Mouse (Mus musculus): ENCODE measurements around the gene Tomm20l. TPM values are rescaled to one million over a fixed set of nuclear protein-coding genes. Genes with fewer than 3 reads are reported as not detected.
A peak's percentile ranks its signal among the peaks of the same experiment; 100 is the strongest.

Tomm20l gene
- total RNA-seq, 1 experiment, result not detected

- TF ChIP-seq ZC3H11A (IDR thresholded peaks at IDR 0.05; ENCODE audit: borderline replicate concordance, low read depth, low read length) (no peak), HCFC1 (IDR thresholded peaks at IDR 0.05; ENCODE audit: borderline replicate concordance, insufficient read depth, low read length) (no peak), CHD2 (IDR thresholded peaks at IDR 0.05; ENCODE audit: low read depth, low read length) (no peak), ZNF384 (IDR thresholded peaks at IDR 0.05; ENCODE audit: low read depth, low read length) (no peak), MAFK (IDR thresholded peaks at IDR 0.05; ENCODE audit: insufficient read depth, low read depth, low read length) (no peak)
- in situ Hi-C loops (cut with MboI; ENCODE audit: low sequenced_read_pairs in 2 of 2, unreplicated experiment in 2 of 2), result no loop called here
- no peak for DNase-seq (ENCODE audit: low read depth, low spot score)
- H3K9ac ChIP-seq (ENCODE audit: insufficient read depth, low read depth, low read length, poor library complexity, severe bottlenecking), result no peak overlapping the region
- H3K9me3 ChIP-seq (ENCODE audit: control insufficient read depth, insufficient read depth, low read depth, low read length), result no peaks in the 10 kb centered on the region
- no peak overlapping the region for H3K27ac ChIP-seq (ENCODE audit: insufficient read depth, low read depth, low read length, poor library complexity, severe bottlenecking)
- H3K36me3 ChIP-seq (ENCODE audit: control insufficient read depth, insufficient read depth, low read length, poor library complexity, severe bottlenecking), result peaks cover 15% of the 10 kb centered on the region; the same call in 1 of the 2 replicates
- no peak overlapping the region for H3K4me3 ChIP-seq (ENCODE audit: insufficient read depth in 1 of 2, low read depth in 1 of 2, low read length in 2 of 2, poor library complexity in 1 of 2, severe bottlenecking in 1 of 2)
- no peaks in the 10 kb centered on the region for H3K4me1 ChIP-seq (ENCODE audit: control insufficient read depth in 2 of 2, insufficient read depth in 2 of 2, low read length in 2 of 2, poor library complexity in 1 of 2)
Measured at GRCm38 (mm10) chr12:71123286-71123685, 12.1 kb downstream of the Tomm20l start.

- H3K9me3 ChIP-seq (ENCODE audit: control insufficient read depth, insufficient read depth, low read depth, low read length), result no peaks in the 10 kb centered on the region
- TF ChIP-seq ZC3H11A (IDR thresholded peaks at IDR 0.05; ENCODE audit: borderline replicate concordance, low read depth, low read length) (no peak), CHD2 (IDR thresholded peaks at IDR 0.05; ENCODE audit: low read depth, low read length) (no peak), ZNF384 (IDR thresholded peaks at IDR 0.05; ENCODE audit: low read depth, low read length) (no peak), HCFC1 (IDR thresholded peaks at IDR 0.05; ENCODE audit: borderline replicate concordance, insufficient read depth, low read length) (no peak), MAFK (IDR thresholded peaks at IDR 0.05; ENCODE audit: insufficient read depth, low read depth, low read length) (no peak)
- H3K9ac ChIP-seq (ENCODE audit: insufficient read depth, low read depth, low read length, poor library complexity, severe bottlenecking), result no peak overlapping the region
- DNase-seq (ENCODE audit: low read depth, low spot score), result no peak
- in situ Hi-C loops (cut with MboI; ENCODE audit: low sequenced_read_pairs in 2 of 2, unreplicated experiment in 2 of 2), result no loop called here
- peaks cover 16% of the 10 kb centered on the region for H3K36me3 ChIP-seq (ENCODE audit: control insufficient read depth, insufficient read depth, low read length, poor library complexity, severe bottlenecking)
- peaks cover 0 to 3% of the 10 kb centered on the region in 2 experiments; a peak in 1 of 4 replicates for H3K4me1 ChIP-seq (ENCODE audit: control insufficient read depth in 2 of 2, insufficient read depth in 2 of 2, low read length in 2 of 2, poor library complexity in 1 of 2)
- H3K4me3 ChIP-seq (ENCODE audit: insufficient read depth in 1 of 2, low read depth in 1 of 2, low read length in 2 of 2, poor library complexity in 1 of 2, severe bottlenecking in 1 of 2), result peak overlapping the region; percentile 34 to 94; a peak in 3 of 4 replicates
- no peak overlapping the region for H3K27ac ChIP-seq (ENCODE audit: insufficient read depth, low read depth, low read length, poor library complexity, severe bottlenecking)
Measured at GRCm38 (mm10) chr12:71135581-71135980, 24.4 kb downstream of the Tomm20l start.

GRCm38 (mm10) chr12:71136130-71136973 is 25.1 kb downstream of the Tomm20l start, which contains the start of the genes Timm9 and 2700049A03Rik:
Timm9 (minus strand) TSS chr12:71136684.
2700049A03Rik (plus strand) TSS chr12:71136848.
- Histone ChIP-seq H3K4me1 (ENCODE audit: control insufficient read depth in 2 of 2, insufficient read depth in 2 of 2, low read length in 2 of 2, poor library complexity in 1 of 2) (peaks cover 0 to 3% of the 10 kb centered on the region in 2 experiments; a peak in 1 of 4 replicates), H3K4me3 (ENCODE audit: insufficient read depth in 1 of 2, low read depth in 1 of 2, low read length in 2 of 2, poor library complexity in 1 of 2, severe bottlenecking in 1 of 2) (peak within 1 kb of the TSS; percentile 94 to 98), H3K36me3 (ENCODE audit: control insufficient read depth, insufficient read depth, low read length, poor library complexity, severe bottlenecking) (peaks cover 14% of the 10 kb centered on the region), H3K27ac (ENCODE audit: insufficient read depth, low read depth, low read length, poor library complexity, severe bottlenecking) (peak within 1 kb of the TSS; percentile 76), H3K9ac (ENCODE audit: insufficient read depth, low read depth, low read length, poor library complexity, severe bottlenecking) (peak within 1 kb of the TSS; percentile 96), H3K9me3 (ENCODE audit: control insufficient read depth, insufficient read depth, low read depth, low read length) (no peaks in the 10 kb centered on the region)
- TF ChIP-seq MAFK (IDR thresholded peaks at IDR 0.05; ENCODE audit: insufficient read depth, low read depth, low read length) (no peak), CHD2 (IDR thresholded peaks at IDR 0.05; ENCODE audit: low read depth, low read length) (0 out of 2 replicates have a peak, but pooled peaks have one; percentile 49), ZC3H11A (IDR thresholded peaks at IDR 0.05; ENCODE audit: borderline replicate concordance, low read depth, low read length) (peak; percentile 100), HCFC1 (IDR thresholded peaks at IDR 0.05; ENCODE audit: borderline replicate concordance, insufficient read depth, low read length) (0 out of 2 replicates have a peak, but pooled peaks have one; percentile 64), ZNF384 (IDR thresholded peaks at IDR 0.05; ENCODE audit: low read depth, low read length) (no peak)
- peak; percentile 76 for DNase-seq (ENCODE audit: low read depth, low spot score)
- in situ Hi-C loops (cut with MboI; ENCODE audit: low sequenced_read_pairs in 2 of 2, unreplicated experiment in 2 of 2), result no loop called here

- in situ Hi-C loops (cut with MboI; ENCODE audit: low sequenced_read_pairs in 2 of 2, unreplicated experiment in 2 of 2), result no loop called here
- peak; percentile 93 for DNase-seq (ENCODE audit: low read depth, low spot score)
- peak overlapping the region; percentile 94 to 98 for H3K4me3 ChIP-seq (ENCODE audit: insufficient read depth in 1 of 2, low read depth in 1 of 2, low read length in 2 of 2, poor library complexity in 1 of 2, severe bottlenecking in 1 of 2)
- H3K9ac ChIP-seq (ENCODE audit: insufficient read depth, low read depth, low read length, poor library complexity, severe bottlenecking), result peak overlapping the region; percentile 85
- H3K27ac ChIP-seq (ENCODE audit: insufficient read depth, low read depth, low read length, poor library complexity, severe bottlenecking), result peak overlapping the region; percentile 76; the same call in 1 of the 2 replicates
- peaks cover 0 to 3% of the 10 kb centered on the region in 2 experiments; a peak in 1 of 4 replicates for H3K4me1 ChIP-seq (ENCODE audit: control insufficient read depth in 2 of 2, insufficient read depth in 2 of 2, low read length in 2 of 2, poor library complexity in 1 of 2)
- TF ChIP-seq MAFK (IDR thresholded peaks at IDR 0.05; ENCODE audit: insufficient read depth, low read depth, low read length) (no peak), ZNF384 (IDR thresholded peaks at IDR 0.05; ENCODE audit: low read depth, low read length) (peak; percentile 90), CHD2 (IDR thresholded peaks at IDR 0.05; ENCODE audit: low read depth, low read length) (0 out of 2 replicates have a peak, but pooled peaks have one; percentile 3), ZC3H11A (IDR thresholded peaks at IDR 0.05; ENCODE audit: borderline replicate concordance, low read depth, low read length) (no peak), HCFC1 (IDR thresholded peaks at IDR 0.05; ENCODE audit: borderline replicate concordance, insufficient read depth, low read length) (peak; percentile 29; the same call in 1 of the 2 replicates)
- H3K36me3 ChIP-seq (ENCODE audit: control insufficient read depth, insufficient read depth, low read length, poor library complexity, severe bottlenecking), result peaks cover 12% of the 10 kb centered on the region
- no peaks in the 10 kb centered on the region for H3K9me3 ChIP-seq (ENCODE audit: control insufficient read depth, insufficient read depth, low read depth, low read length)
Measured at GRCm38 (mm10) chr12:71136974-71137491, 25.8 kb downstream of the Tomm20l start.

Data from ES-E14 (cell line).